8 mouse cellular contexts compared by ENCODE assay signal in genomic region chr9:121704646-121705625, GRCm38 (mm10). TPM values are rescaled to one million over a fixed set of nuclear protein-coding genes. Genes with fewer than 3 reads are reported as not detected.
DNase-seq lines count a peak whose midpoint lies in the region; ATAC-seq and TF ChIP-seq lines count a peak whose summit lies in the region.

Gene Sec22c (minus strand): TSS chr9:121705490.

- DNase-seq in WW6 (ENCODE audit: low read depth, low spot score), result peak; percentile 65
- peak; percentile 63 to 81 for DNase-seq in cerebellum, postnatal 4 days (ENCODE audit: low spot score in 2 of 2)
- peak; percentile 93 for DNase-seq in gastrocnemius, adult 2 months
- peak; percentile 94 for DNase-seq in hindbrain, postnatal 0 days (ENCODE audit: low spot score)
- peak; percentile 84 to 88 for DNase-seq in left cerebral cortex, adult 2 months (ENCODE audit: extremely low spot score in 1 of 2, low spot score in 2 of 2)
- peak; percentile 88 to 92 for DNase-seq in right cerebral cortex, adult 2 months (ENCODE audit: low spot score in 2 of 2)
- peak; percentile 90 for DNase-seq in urinary bladder, postnatal 14 days (ENCODE audit: low spot score)

- H3K4me2 ChIP-seq in hindbrain, postnatal 0 days (ENCODE audit: low read depth, low read length), result peak within 1 kb of the TSS; percentile 97

- no peaks in the 10 kb centered on the region for H3K27me3 ChIP-seq in hindbrain, postnatal 0 days (ENCODE audit: insufficient read depth, low read length)

- H3K9me3 ChIP-seq in hindbrain, postnatal 0 days (ENCODE audit: low read length), result no peaks in the 10 kb centered on the region

- intact Hi-C loops in gastrocnemius, adult 2 months (cut with DNase I), result no loop called here
- intact Hi-C loops in left cerebral cortex, adult 2 months (cut with DNase I), result no loop called here

- no peaks in the 10 kb centered on the region for H3K36me3 ChIP-seq in hindbrain, postnatal 0 days (ENCODE audit: insufficient read depth, low read length)

- peak within 1 kb of the TSS; percentile 81 for H3K4me3 ChIP-seq in gastrocnemius, adult 2 months
- peak within 1 kb of the TSS; percentile 91 for H3K4me3 ChIP-seq in hindbrain, postnatal 0 days (ENCODE audit: low read length)
- H3K4me3 ChIP-seq in left cerebral cortex, adult 2 months, result peak within 1 kb of the TSS; percentile 77

- peak within 1 kb of the TSS; percentile 77 for H3K9ac ChIP-seq in hindbrain, postnatal 0 days (replicated peaks; ENCODE audit: low read length)

- ATAC-seq in hindbrain, postnatal 0 days, result peak; percentile 96
- ATAC-seq in megakaryocyte, adult 5-6 weeks (ENCODE audit: poor library complexity, severe bottlenecking), result peak; percentile 69

- H3K4me1 ChIP-seq in hindbrain, postnatal 0 days (ENCODE audit: insufficient read depth, low read length), result peaks cover 12% of the 10 kb centered on the region

- TF ChIP-seq CTCF in gastrocnemius, adult 2 months (IDR thresholded peaks at IDR 0.05), result no peak
- TF ChIP-seq CTCF in hindbrain, postnatal 0 days (IDR thresholded peaks at IDR 0.05; ENCODE audit: low read depth), result no peak; the same call in 1 of the 2 replicates
- no peak for TF ChIP-seq CTCF in left cerebral cortex, adult 2 months (IDR thresholded peaks at IDR 0.05)

- whole genome bisulfite sequencing in hindbrain, postnatal 0 days, result 1% methylated on average over 69 of the region's 69 CpGs

- H3K27ac ChIP-seq in gastrocnemius, adult 2 months, result peak within 1 kb of the TSS; percentile 99
- peak within 1 kb of the TSS; percentile 80 for H3K27ac ChIP-seq in hindbrain, postnatal 0 days
- H3K27ac ChIP-seq in left cerebral cortex, adult 2 months, result peak within 1 kb of the TSS; percentile 83

RNA-seq across cellular contexts. Expression of gene Sec22c, which starts in this region (rescaled TPM):
- 1 to 10 TPM; 2.6 to 4.8 TPM for total RNA-seq in gastrocnemius, adult 2 months (2021)
- total RNA-seq in hindbrain, postnatal 0 days (2014; rRNA removed), result 19.0 and 25.2 TPM in 2 replicates
- polyA plus RNA-seq in hindbrain, postnatal 0 days (2015; fragmentation: Nextera tagmentation; extraction: Ambion mirVana), result 26.2 and 28.6 TPM in 2 replicates
- total RNA-seq in left cerebral cortex, adult 2 months (2021), result 10 to 100 TPM; 31.0 to 32.8 TPM
- 5.9 and 8.6 TPM in 2 replicates for total RNA-seq in megakaryocyte, adult 5-6 weeks (2015)
- total RNA-seq in megakaryocyte, adult 5-6 weeks (2017), result 4.4 and 5.2 TPM in 2 replicates

Comparison
In these comparisons a context has a peak if more than half of its experiments do, and no peak if none do; other contexts are left out.
1. Peak in every context shown above with its lines: DNase-seq, ATAC-seq, H3K4me3 ChIP-seq and H3K27ac ChIP-seq.